Mouse (Mus musculus): ENCODE data around the gene Mzt1. TPM values are rescaled to one million over a fixed set of nuclear protein-coding genes. Genes with fewer than 3 reads are reported as not detected.

Gene Mzt1
- polyA plus RNA-seq, 1 experiment from 2014 or later, result 94.1 TPM

Other genes starting within 250 kb of the Mzt1 start
- gene Rpl36a-ps1, start 51.8 kb downstream of the Mzt1 start, polyA plus RNA-seq (2014; fragmentation: Nextera tagmentation; extraction: Ambion mirVana), result 1.3 and 1.6 TPM in 2 replicates
- gene Bora, start 88 bp upstream of the Mzt1 start, polyA plus RNA-seq (2014; fragmentation: Nextera tagmentation; extraction: Ambion mirVana), result 37.5 and 38.9 TPM in 2 replicates
- 13.9 and 17.0 TPM in 2 replicates for gene Pibf1, start 53.3 kb upstream of the Mzt1 start, polyA plus RNA-seq (2014; fragmentation: Nextera tagmentation; extraction: Ambion mirVana)
- gene Dis3, start 53.6 kb upstream of the Mzt1 start, polyA plus RNA-seq (2014; fragmentation: Nextera tagmentation; extraction: Ambion mirVana), result 23.8 and 27.5 TPM in 2 replicates